Mouse (Mus musculus) intestine, embryonic 16.5 days (tissue): Measurements from ENCODE around the gene Ubac2. TPM values are rescaled to one million over a fixed set of nuclear protein-coding genes. Genes with fewer than 3 reads are reported as not detected.
A peak's percentile ranks its signal among the peaks of the same experiment; 100 is the strongest.

Experiments used
- ATAC-seq: fragments of 200-750 bp; cut with Nextera tagmentation; 2 replicates; pipeline ENCODE4 v1.8.0; 2017; ENCODE audit warnings: moderate TSS enrichment, moderate library complexity
- H3K27ac ChIP-seq: fragments of 300-500 bp; sonication (generic); 2 replicates; pipeline ENCODE4 v1.5.1; 2014; ENCODE audit warnings: mild to moderate bottlenecking, low read length
- H3K27me3 ChIP-seq: fragments of 300-500 bp; sonication (generic); replicated peaks from 2 replicates; pipeline ENCODE4 v1.6.1; 2014; ENCODE audit warnings: low read length, control low read depth, mixed read lengths; ENCODE audit not compliant: control insufficient read depth, insufficient read depth
- H3K36me3 ChIP-seq: fragments of 300-500 bp; sonication (generic); 2 replicates; pipeline ENCODE4 v1.6.1; 2014; ENCODE audit warnings: low read length, control low read depth; ENCODE audit not compliant: control insufficient read depth, insufficient read depth
- H3K4me1 ChIP-seq: fragments of 300-500 bp; sonication (generic); 2 replicates; pipeline ENCODE4 v1.6.1; 2014; ENCODE audit warnings: low read length, control low read depth, mixed read lengths; ENCODE audit not compliant: control insufficient read depth, insufficient read depth
- H3K4me2 ChIP-seq: fragments of 300-500 bp; sonication (generic); 2 replicates; pipeline ENCODE4 v1.6.1; 2014; ENCODE audit warnings: low read depth, low read length, control low read depth
- H3K4me3 ChIP-seq: fragments of 300-500 bp; sonication (generic); 2 replicates; pipeline ENCODE4 v1.5.1; 2014; ENCODE audit warnings: mild to moderate bottlenecking, low read length
- H3K9ac ChIP-seq: fragments of 300-500 bp; sonication (generic); 2 replicates; pipeline ENCODE4 v1.6.1; 2014; ENCODE audit warnings: low read depth, low read length
- H3K9me3 ChIP-seq: fragments of 300-500 bp; sonication (generic); 2 replicates; pipeline ENCODE4 v1.6.1; 2016; ENCODE audit warnings: low read length, control low read depth; ENCODE audit not compliant: control insufficient read depth
- WGBS: fragments of 180-500 bp; shearing (Covaris S2); extraction: QIAGEN DNeasy Blood & Tissue Kit; methylation state at CpG from one replicate; pipeline ENCODE4 v1.1.7; 2014; 5-methylcytosine and 5-hydroxymethylcytosine counted together
- polyA plus RNA-seq: library from polyadenylated mRNA; unstranded; fragments of >200 nt; fragmentation: Nextera tagmentation; extraction: Ambion mirVana; gene quantifications from 2 replicates; pipeline ENCODE4 v1.2.1, GENCODE M21; 2015

Ubac2 gene
- polyA plus RNA-seq, 1 experiment from 2014 or later, result 63.3 TPM

GRCm38 (mm10) chr14:121901511-121901910 lies 23.1 kb downstream of the Ubac2 start:
- no peak overlapping the region for H3K9ac ChIP-seq
- no peaks in the 10 kb centered on the region; the same call in 1 of the 2 replicates for H3K4me1 ChIP-seq
- no peaks in the 10 kb centered on the region for H3K36me3 ChIP-seq
- no peak overlapping the region for H3K4me3 ChIP-seq
- no peaks in the 10 kb centered on the region for H3K9me3 ChIP-seq
- no peak overlapping the region for H3K27ac ChIP-seq
- no peak overlapping the region for H3K4me2 ChIP-seq
- no peak for ATAC-seq
- H3K27me3 ChIP-seq, result no peaks in the 10 kb centered on the region
- 93% methylated on average over 6 of the region's 6 CpGs for WGBS

GRCm38 (mm10) chr14:121903381-121903876 lies 25.0 kb downstream of the Ubac2 start:
- Histone ChIP-seq H3K36me3 (no peaks in the 10 kb centered on the region), H3K27ac (no peak overlapping the region), H3K4me2 (no peak overlapping the region), H3K4me1 (no peaks in the 10 kb centered on the region), H3K9ac (no peak overlapping the region), H3K27me3 (no peaks in the 10 kb centered on the region), H3K4me3 (no peak overlapping the region), H3K9me3 (no peaks in the 10 kb centered on the region)
- WGBS, result 87% methylated on average over 7 of the region's 7 CpGs
- peak; percentile 33; the same call in 1 of the 2 replicates for ATAC-seq

- H3K36me3 ChIP-seq, result no peaks in the 10 kb centered on the region
- H3K9me3 ChIP-seq, result no peaks in the 10 kb centered on the region
- no peak overlapping the region for H3K4me3 ChIP-seq
- no peak overlapping the region for H3K27ac ChIP-seq
- no peaks in the 10 kb centered on the region for H3K4me1 ChIP-seq
- ATAC-seq, result no peak
- no peak overlapping the region for H3K4me2 ChIP-seq
- no peaks in the 10 kb centered on the region for H3K27me3 ChIP-seq
- H3K9ac ChIP-seq, result no peak overlapping the region
- WGBS, result 38% methylated on average over 3 of the region's 3 CpGs
Observed at GRCm38 (mm10) chr14:121904754-121905153, 26.3 kb downstream of the Ubac2 start.

- Histone ChIP-seq H3K36me3 (no peaks in the 10 kb centered on the region), H3K4me1 (no peaks in the 10 kb centered on the region), H3K27me3 (no peaks in the 10 kb centered on the region), H3K4me2 (no peak overlapping the region), H3K9me3 (no peaks in the 10 kb centered on the region), H3K9ac (no peak overlapping the region), H3K4me3 (no peak overlapping the region), H3K27ac (no peak overlapping the region)
- no peak for ATAC-seq
- 74% methylated on average over 8 of the region's 8 CpGs for WGBS
Observed at GRCm38 (mm10) chr14:121906341-121906991, 28.0 kb downstream of the Ubac2 start.

GRCm38 (mm10) chr14:121906992-121907681 lies 28.7 kb downstream of the Ubac2 start:
- no peak for ATAC-seq
- WGBS, result 83% methylated on average over 11 of the region's 11 CpGs
- no peak overlapping the region for H3K9ac ChIP-seq
- H3K36me3 ChIP-seq, result no peaks in the 10 kb centered on the region
- H3K27ac ChIP-seq, result no peak overlapping the region
- no peaks in the 10 kb centered on the region for H3K4me1 ChIP-seq
- no peak overlapping the region for H3K4me3 ChIP-seq
- H3K27me3 ChIP-seq, result no peaks in the 10 kb centered on the region
- H3K4me2 ChIP-seq, result no peak overlapping the region
- H3K9me3 ChIP-seq, result no peaks in the 10 kb centered on the region

- H3K27me3 ChIP-seq, result no peaks in the 10 kb centered on the region
- WGBS, result 90% methylated on average over 6 of the region's 6 CpGs
- H3K9me3 ChIP-seq, result no peaks in the 10 kb centered on the region
- no peak for ATAC-seq
- H3K9ac ChIP-seq, result no peak overlapping the region
- H3K4me2 ChIP-seq, result no peak overlapping the region
- no peak overlapping the region for H3K4me3 ChIP-seq
- no peaks in the 10 kb centered on the region for H3K36me3 ChIP-seq
- no peaks in the 10 kb centered on the region for H3K4me1 ChIP-seq
- H3K27ac ChIP-seq, result no peak overlapping the region
Observed at GRCm38 (mm10) chr14:121909868-121910267, 31.4 kb downstream of the Ubac2 start.

GRCm38 (mm10) chr14:121912501-121912900 lies 34.1 kb downstream of the Ubac2 start:
- 90% methylated on average over 7 of the region's 7 CpGs for WGBS
- Histone ChIP-seq H3K9ac (no peak overlapping the region), H3K27ac (no peak overlapping the region), H3K4me1 (no peaks in the 10 kb centered on the region), H3K27me3 (no peaks in the 10 kb centered on the region), H3K4me3 (no peak overlapping the region), H3K4me2 (no peak overlapping the region), H3K9me3 (no peaks in the 10 kb centered on the region), H3K36me3 (no peaks in the 10 kb centered on the region)
- no peak for ATAC-seq

- H3K27ac ChIP-seq, result no peak overlapping the region
- WGBS, result 84% methylated on average over 5 of the region's 5 CpGs
Observed at GRCm38 (mm10) chr14:121915143-121915542, 36.7 kb downstream of the Ubac2 start.

GRCm38 (mm10) chr14:121915621-121916020 lies 37.2 kb downstream of the Ubac2 start, which contains the start of gene Gpr18:
Gene Gpr18, minus strand, starts transcription at chr14:121915781.
- Histone ChIP-seq H3K4me3 (no peak within 1 kb of the TSS), H3K9ac (no peak within 1 kb of the TSS), H3K27ac (no peak within 1 kb of the TSS), H3K27me3 (no peaks in the 10 kb centered on the region), H3K36me3 (peaks cover 5% of the 10 kb centered on the region; the same call in 1 of the 2 replicates), H3K4me1 (peaks cover 5% of the 10 kb centered on the region), H3K9me3 (no peaks in the 10 kb centered on the region), H3K4me2 (no peak within 1 kb of the TSS)
- no peak for ATAC-seq
- 60% methylated on average over 8 of the region's 8 CpGs for WGBS

More at GRCm38 (mm10) chr14:121915143-121915542, 36.7 kb downstream of the Ubac2 start:
- Histone ChIP-seq H3K27me3 (no peaks in the 10 kb centered on the region), H3K36me3 (peaks cover 2% of the 10 kb centered on the region; the same call in 1 of the 2 replicates), H3K4me3 (no peak overlapping the region), H3K9me3 (no peaks in the 10 kb centered on the region), H3K4me1 (0 out of 2 replicates have a peak, but pooled peaks cover under 1% of the 10 kb centered on the region), H3K4me2 (no peak overlapping the region), H3K9ac (no peak overlapping the region)
- no peak for ATAC-seq
